8 mouse cellular contexts compared by ENCODE assay signal in the genomic region with DNA sequence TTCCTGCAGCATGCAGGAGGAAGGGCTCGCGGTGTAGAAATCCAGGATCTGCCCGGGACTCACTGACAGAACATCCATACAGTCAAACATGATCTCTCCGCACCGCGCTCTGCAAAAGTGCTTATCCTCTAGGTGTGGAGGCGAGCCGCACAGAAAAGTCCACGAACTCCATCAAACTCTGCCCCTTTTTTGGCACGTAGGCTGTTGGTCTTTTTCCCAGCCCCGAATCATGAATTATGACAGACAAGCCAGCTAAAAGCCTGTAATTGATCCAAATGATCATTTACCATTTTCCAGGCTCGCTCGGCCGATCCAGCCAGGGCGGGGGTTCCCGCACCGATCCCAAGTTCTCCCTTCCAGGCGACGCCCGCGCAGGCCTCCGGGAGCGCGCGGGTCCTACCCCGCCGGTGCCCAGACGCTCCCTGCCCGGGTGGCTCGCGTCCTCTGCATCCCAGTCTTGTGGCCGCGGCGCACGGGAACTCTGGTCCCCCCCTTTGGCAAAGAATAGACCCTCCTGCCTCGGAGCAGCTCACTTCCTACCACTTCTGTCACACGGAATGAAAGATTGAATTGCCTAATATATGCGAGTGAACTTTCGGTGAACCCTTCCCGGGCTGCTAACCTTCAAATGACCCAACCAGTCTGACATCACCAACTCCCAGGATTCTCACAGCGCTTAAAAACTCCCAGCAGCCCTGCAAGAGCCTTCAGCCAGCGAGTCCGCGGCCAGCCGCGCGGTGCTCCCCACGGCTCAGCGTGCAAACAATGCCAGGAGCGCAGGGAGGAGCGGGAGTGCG.
A peak's percentile ranks its signal among the peaks of the same experiment; 100 is the strongest.
DNase-seq lines count a peak whose midpoint lies in the region; ATAC-seq and TF ChIP-seq lines count a peak whose summit lies in the region.

No protein-coding gene starts in this region.

- no peaks in the 10 kb centered on the region for H3K4me1 ChIP-seq in lung, adult 2 months (ENCODE audit: control insufficient read depth, insufficient read depth, low read length)
- peaks cover 9% of the 10 kb centered on the region for H3K4me1 ChIP-seq in olfactory bulb, adult 2 months (ENCODE audit: control insufficient read depth, insufficient read depth, low read length)

- TF ChIP-seq POLR2A in lung, adult 2 months (IDR thresholded peaks at IDR 0.05; ENCODE audit: borderline replicate concordance, extremely low read depth, low read depth, low read length): peak; percentile 59; the same call in 1 of the 2 replicates
- no peak for TF ChIP-seq POLR2A in olfactory bulb, adult 2 months (IDR thresholded peaks at IDR 0.05; ENCODE audit: insufficient read depth, low read depth, low read length)

- WGBS in lung, adult 2 months: under 1% methylated on average over 52 of the region's 52 CpGs
- 1% methylated on average over 52 of the region's 52 CpGs for WGBS in olfactory bulb, adult 2 months

- no peak for TF ChIP-seq CTCF in lung, adult 2 months (IDR thresholded peaks at IDR 0.05; ENCODE audit: insufficient read depth, low read length)
- no peak for TF ChIP-seq CTCF in olfactory bulb, adult 2 months (IDR thresholded peaks at IDR 0.05; ENCODE audit: insufficient read depth, low read depth, low read length)

- no peak overlapping the region for H3K27ac ChIP-seq in olfactory bulb, adult 2 months (ENCODE audit: insufficient read depth, low read depth, low read length)

- peak overlapping the region; percentile 76 for H3K4me3 ChIP-seq in lung, adult 2 months (replicated peaks; ENCODE audit: extremely low read depth, low read depth, low read length)
- H3K4me3 ChIP-seq in olfactory bulb, adult 2 months (ENCODE audit: insufficient read depth, low read depth, low read length): peak overlapping the region; percentile 55

- peak; percentile 93 for DNase-seq in ZHBTc4 (ENCODE audit: low read depth, low spot score)
- peak; percentile 73 to 77 for DNase-seq in cerebellum, postnatal 25 days
- peak; percentile 52 to 66 for DNase-seq in frontal cortex, postnatal 14 days (ENCODE audit: low spot score in 2 of 2)
- DNase-seq in layer of hippocampus, adult 8-10 months (ENCODE audit: low spot score in 2 of 2): peak; percentile 60 to 63
- peak; percentile 71 for DNase-seq in lung, adult 2 months
- peak; percentile 75 to 82 for DNase-seq in urinary bladder, postnatal 4 days (ENCODE audit: low spot score in 2 of 2)

- ATAC-seq in hematopoietic stem cell, adult 5-6 weeks (replicated peaks in 1 of 2; ENCODE audit: insufficient read depth in 1 of 2, low FRiP score in 2 of 2, low TSS enrichment in 1 of 2, low read depth in 1 of 2, poor library complexity in 2 of 2, severe bottlenecking in 2 of 2): peak; percentile 72 to 77
